Mouse (Mus musculus) MN1 (cell line): Measurements from ENCODE around the gene Rbm41.

Experiments
- DNase-seq: peaks from one replicate; pipeline ENCODE4 v3.0.0-alpha.2; 2016; ENCODE audit warnings: low spot score

Rbm41 gene

GRCm38 (mm10) chrX:139997740-139998690, at the start of gene Rbm41:
TSS of gene Rbm41 (minus strand) at chrX:139998595.
- peak; percentile 43 for DNase-seq

DNA sequence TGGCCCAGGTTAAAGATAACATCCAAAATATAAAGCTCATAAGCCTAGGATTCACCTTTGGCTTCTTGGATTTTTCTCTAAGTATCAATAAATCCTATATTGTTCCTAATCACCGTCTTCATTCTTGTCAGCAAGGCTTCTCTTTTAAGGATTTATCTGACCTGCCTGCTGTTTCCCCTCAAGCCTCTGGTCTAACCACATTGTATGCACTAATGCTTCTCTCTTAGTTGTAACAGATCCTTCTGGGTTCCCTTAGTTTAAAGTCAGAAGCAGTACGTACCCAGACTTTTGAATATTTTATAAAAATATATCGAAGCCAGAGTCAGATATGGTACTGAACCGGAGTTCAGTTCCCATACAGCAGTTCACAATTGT, 283 bp upstream of the Rbm41 start:
- DNase-seq: no peak

- no peak for DNase-seq
Observed at GRCm38 (mm10) chrX:139982115-139982514, 16.3 kb downstream of the Rbm41 start.

- DNase-seq: no peak
Observed at GRCm38 (mm10) chrX:139933507-139933906, 64.9 kb downstream of the Rbm41 start.

GRCm38 (mm10) chrX:139932472-139932871, 65.9 kb downstream of the Rbm41 start:
- DNase-seq: no peak

- no peak for DNase-seq
Observed at GRCm38 (mm10) chrX:139920572-139920971, 77.8 kb downstream of the Rbm41 start.

- DNase-seq: no peak
Observed at GRCm38 (mm10) chrX:139891387-139891786, 107.0 kb downstream of the Rbm41 start.

- no peak for DNase-seq
Observed at GRCm38 (mm10) chrX:139883221-139883620, 115.2 kb downstream of the Rbm41 start.

- DNase-seq: no peak
Observed at GRCm38 (mm10) chrX:139877936-139878335, 120.5 kb downstream of the Rbm41 start.

DNA sequence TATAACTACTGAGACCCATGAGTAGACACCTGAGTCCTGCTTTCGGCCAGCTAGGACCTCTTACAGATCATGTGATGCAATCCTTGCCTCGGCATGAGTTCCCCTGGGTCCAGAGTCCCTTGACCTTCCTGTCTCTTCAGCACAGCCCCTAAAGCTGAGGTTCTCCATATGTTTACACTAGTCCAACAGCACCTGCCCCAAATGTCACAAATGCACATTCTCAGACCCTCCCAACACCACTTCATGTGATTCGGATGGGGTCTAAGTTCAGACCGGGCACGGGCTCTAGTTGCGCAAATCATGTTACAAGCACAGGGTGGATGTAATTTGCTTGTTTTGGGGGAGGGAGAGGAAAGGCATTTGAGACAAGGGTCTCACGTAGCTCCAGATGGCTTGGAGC, 121.3 kb downstream of the Rbm41 start:
- DNase-seq: no peak

DNA sequence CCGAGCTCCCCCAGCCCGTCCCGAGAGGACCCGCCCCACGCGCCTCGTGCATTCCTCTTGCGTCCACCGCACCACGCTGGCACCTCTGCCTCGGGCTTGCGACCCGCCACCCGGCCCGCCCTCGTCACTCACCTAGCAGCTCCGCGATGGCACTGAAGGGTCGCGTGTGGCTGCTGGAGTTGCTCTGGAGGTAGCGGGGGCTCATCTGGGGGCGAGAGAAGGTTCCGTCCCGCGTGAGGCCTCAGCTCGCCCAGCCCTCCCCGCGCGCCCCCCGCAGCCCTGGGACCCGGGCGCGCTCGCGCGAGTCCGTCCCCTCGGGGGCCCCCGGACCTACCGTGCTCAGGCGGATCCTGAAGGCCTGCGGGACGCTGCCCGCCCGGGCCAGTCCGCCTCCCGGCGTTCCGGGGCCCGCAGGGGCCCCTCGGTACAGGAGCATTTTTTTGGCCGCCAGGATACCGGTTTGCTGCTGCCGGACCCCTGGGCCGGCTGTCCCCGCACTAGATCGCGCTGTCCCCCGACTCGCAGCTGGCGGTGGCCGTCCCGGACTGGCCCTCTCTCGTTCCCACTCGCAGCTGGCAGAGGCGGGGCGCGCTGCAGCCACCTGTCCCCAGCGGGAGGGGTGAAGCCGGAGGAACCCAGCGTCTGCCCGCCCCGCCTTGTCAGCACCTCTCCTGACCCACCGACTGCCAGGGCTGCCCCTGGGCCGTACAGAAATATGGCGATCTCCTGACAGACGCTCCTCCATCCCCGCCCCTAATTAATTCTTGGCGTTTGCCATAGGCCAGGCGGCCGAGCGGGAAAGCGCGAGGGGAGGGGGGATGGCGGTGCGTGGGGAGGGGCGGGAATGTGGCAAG, 127.2 kb downstream of the Rbm41 start, which contains the start of gene Morc4:
TSS of gene Morc4 (minus strand) at position 740 of the 854 bp plus-strand sequence.
- DNase-seq: peak; percentile 23

- peak; percentile 23 for DNase-seq
Observed at GRCm38 (mm10) chrX:139870300-139870711, 128.1 kb downstream of the Rbm41 start.

- DNase-seq: no peak
Observed at GRCm38 (mm10) chrX:139859402-139859801, 139.0 kb downstream of the Rbm41 start.

- DNase-seq: no peak
Observed at GRCm38 (mm10) chrX:139854795-139855194, 143.6 kb downstream of the Rbm41 start.

GRCm38 (mm10) chrX:139841091-139841490, 157.3 kb downstream of the Rbm41 start:
- no peak for DNase-seq
